ENCODE assay signal across 8 mouse cellular contexts in genomic region chr4:68955621-68956020, GRCm38 (mm10). TPM values are rescaled to one million over a fixed set of nuclear protein-coding genes. Genes with fewer than 3 reads are reported as not detected.
DNase-seq lines count a peak whose midpoint lies in the region; TF ChIP-seq lines count a peak whose summit lies in the region.

No protein-coding gene starts in this region.

- TF ChIP-seq CTCF in heart, adult 2 months (IDR thresholded peaks at IDR 0.05): no peak

- no peak for TF ChIP-seq POLR2A in heart, adult 2 months (IDR thresholded peaks at IDR 0.05; ENCODE audit: insufficient read depth, low read depth, low read length)

- H3K9ac ChIP-seq in heart, adult 2 months (ENCODE audit: low read depth, low read length): no peak overlapping the region
- no peak overlapping the region for H3K9ac ChIP-seq in ES-E14 (ENCODE audit: insufficient read depth, low read depth, low read length, poor library complexity, severe bottlenecking)

- no peaks in the 10 kb centered on the region; the same call in 1 of the 2 replicates for H3K27me3 ChIP-seq in heart, adult 2 months (ENCODE audit: control insufficient read depth, insufficient read depth, low read length)

- no peaks in the 10 kb centered on the region for H3K36me3 ChIP-seq in heart, adult 2 months (ENCODE audit: control insufficient read depth, insufficient read depth, low read length)
- H3K36me3 ChIP-seq in ES-E14 (ENCODE audit: control insufficient read depth, insufficient read depth, low read length, poor library complexity, severe bottlenecking): no peaks in the 10 kb centered on the region

- intact Hi-C loops in heart, postnatal 36 days (cut with DNase I): no loop called here
- intact Hi-C loops in heart, adult 2 months (cut with DNase I): no loop called here

- H3K4me3 ChIP-seq in heart, adult 2 months: no peak overlapping the region
- H3K4me3 ChIP-seq in ES-E14 (ENCODE audit: insufficient read depth in 1 of 2, low read depth in 1 of 2, low read length in 2 of 2, poor library complexity in 1 of 2, severe bottlenecking in 1 of 2): no peak overlapping the region

- in situ Hi-C loops in ES-E14 (cut with MboI; ENCODE audit: low sequenced_read_pairs in 2 of 2, unreplicated experiment in 2 of 2): no loop called here

- H3K79me2 ChIP-seq in heart, adult 2 months (replicated peaks; ENCODE audit: control insufficient read depth, insufficient read depth, low read length): no peaks in the 10 kb centered on the region

- H3K9me3 ChIP-seq in ES-E14 (ENCODE audit: control insufficient read depth, insufficient read depth, low read depth, low read length): 0 out of 2 replicates have a peak, but pooled peaks cover 2% of the 10 kb centered on the region

- no peaks in the 10 kb centered on the region for H3K4me1 ChIP-seq in heart, adult 2 months (ENCODE audit: control insufficient read depth, insufficient read depth, low read length)
- H3K4me1 ChIP-seq in ES-E14 (ENCODE audit: control insufficient read depth in 2 of 2, insufficient read depth in 2 of 2, low read length in 2 of 2, poor library complexity in 1 of 2): no peaks in the 10 kb centered on the region

- H3K27ac ChIP-seq in heart, adult 2 months: no peak overlapping the region
- H3K27ac ChIP-seq in ES-E14 (ENCODE audit: insufficient read depth, low read depth, low read length, poor library complexity, severe bottlenecking): no peak overlapping the region

- no peak for TF ChIP-seq EP300 in heart, adult 2 months (IDR thresholded peaks at IDR 0.05; ENCODE audit: insufficient read depth, low read depth, low read length)

- DNase-seq in heart, postnatal 36 days: peak; percentile 7 to 25
- no peak for DNase-seq in heart, adult 2 months
- DNase-seq in ES-E14 (ENCODE audit: low read depth, low spot score): peak; percentile 56
- DNase-seq in c-Kit-positive CD71-positive TER-119-positive erythroid progenitor cells, embryonic 14.5 days (ENCODE audit: low spot score): peak; percentile 17
- peak; percentile 85 to 86 for DNase-seq in kidney, postnatal 4 days
- DNase-seq in retina, postnatal 1 day: peak; percentile 64
- DNase-seq in spleen, postnatal 36 days (ENCODE audit: low spot score in 2 of 2): no peak
- DNase-seq in spleen, postnatal 14 days (ENCODE audit: low spot score in 2 of 2): no peak

- 5% methylated on average over 4 of the region's 4 CpGs for WGBS in heart, adult 2 months

TF ChIP-seq in ES-E14, 5 proteins besides CTCF, POLR2A, EP300 and RAD21:
- TF ChIP-seq HCFC1 (IDR thresholded peaks at IDR 0.05; ENCODE audit: borderline replicate concordance, insufficient read depth, low read length): no peak
- no peak for TF ChIP-seq ZC3H11A (IDR thresholded peaks at IDR 0.05; ENCODE audit: borderline replicate concordance, low read depth, low read length)
- TF ChIP-seq ZNF384 (IDR thresholded peaks at IDR 0.05; ENCODE audit: low read depth, low read length): no peak
- no peak for TF ChIP-seq CHD2 (IDR thresholded peaks at IDR 0.05; ENCODE audit: low read depth, low read length)
- no peak for TF ChIP-seq MAFK (IDR thresholded peaks at IDR 0.05; ENCODE audit: insufficient read depth, low read depth, low read length)

RNA-seq across cellular contexts. Expression of gene Brinp1, which starts 1.4 kb away (rescaled TPM):
- under 1 TPM in 1 of 2 experiments, not detected in 1; 0.11 TPM for total RNA-seq in heart, postnatal 36 days (2021)
- total RNA-seq in heart, adult 2 months (2021): under 1 TPM; 0.08 to 0.09 TPM
- 0.20 TPM in 1 of 2 replicates, not detected in the other for polyA plus RNA-seq in heart, adult 2 months (2012; rRNA removed)
- 0.80 and 1.5 TPM in 2 replicates for total RNA-seq in ES-E14 (2012; rRNA removed)

Comparison
In these comparisons a context has a peak if more than half of its experiments do, and no peak if none do; other contexts are left out.
1. DNase-seq: peak in heart, postnatal 36 days (2 of 2), ES-E14 (single experiment), c-Kit-positive CD71-positive TER-119-positive erythroid progenitor cells, embryonic 14.5 days (single experiment), kidney, postnatal 4 days (2 of 2) and retina, postnatal 1 day (single experiment); none in heart, adult 2 months (0 of 2), spleen, postnatal 36 days (0 of 2) and spleen, postnatal 14 days (0 of 2).